Mouse (Mus musculus) kidney, embryonic 14.5 days (tissue): ENCODE measurements around the gene Zc3h18. TPM values are rescaled to one million over a fixed set of nuclear protein-coding genes. Genes with fewer than 3 reads are reported as not detected.

ENCODE experiments used
- ATAC-seq: fragments of 200-750 bp; cut with Nextera tagmentation; 2 replicates; pipeline ENCODE4 v1.8.0; 2017; ENCODE audit warnings: moderate number of reproducible peaks, mild to moderate bottlenecking, moderate TSS enrichment, moderate library complexity; ENCODE audit not compliant: low FRiP score, low TSS enrichment
- H3K27ac ChIP-seq: fragments of 300-500 bp; sonication (generic); 2 replicates; pipeline ENCODE4 v1.5.1; 2014; ENCODE audit warnings: low read depth, mild to moderate bottlenecking, low read length, moderate library complexity, mixed read lengths
- H3K27me3 ChIP-seq: fragments of 300-500 bp; sonication (generic); 2 replicates; pipeline ENCODE4 v1.6.1; 2014; ENCODE audit warnings: mild to moderate bottlenecking, low read length; ENCODE audit not compliant: control insufficient read depth, insufficient read depth
- H3K36me3 ChIP-seq: fragments of 300-500 bp; sonication (generic); 2 replicates; pipeline ENCODE4 v1.6.1; 2014; ENCODE audit warnings: low read length, mixed read lengths; ENCODE audit not compliant: control insufficient read depth, insufficient read depth
- H3K4me1 ChIP-seq: fragments of 300-500 bp; sonication (generic); 2 replicates; pipeline ENCODE4 v1.6.1; 2014; ENCODE audit warnings: low read length, mixed read lengths; ENCODE audit not compliant: control insufficient read depth, insufficient read depth
- H3K4me2 ChIP-seq: fragments of 300-500 bp; sonication (generic); replicated peaks from 2 replicates; pipeline ENCODE4 v1.6.1; 2014; ENCODE audit warnings: low read depth, mild to moderate bottlenecking, low read length
- H3K4me3 ChIP-seq: fragments of 300-500 bp; sonication (generic); 2 replicates; pipeline ENCODE4 v1.5.1; 2014; ENCODE audit warnings: mild to moderate bottlenecking, low read length
- H3K9ac ChIP-seq: fragments of 300-500 bp; sonication (generic); 2 replicates; pipeline ENCODE4 v1.6.1; 2014; ENCODE audit warnings: low read depth, mild to moderate bottlenecking, low read length, moderate library complexity
- H3K9me3 ChIP-seq: fragments of 300-500 bp; sonication (generic); 2 replicates; pipeline ENCODE4 v1.6.1; 2016; ENCODE audit warnings: low read length; ENCODE audit not compliant: control insufficient read depth
- WGBS: fragments of 180-500 bp; shearing (Covaris S2); extraction: QIAGEN DNeasy Blood & Tissue Kit; methylation state at CpG from one replicate; pipeline ENCODE4 v1.1.7; 2014; 5-methylcytosine and 5-hydroxymethylcytosine counted together
- polyA plus RNA-seq: library from polyadenylated mRNA; unstranded; fragments of >200 nt; fragmentation: Nextera tagmentation; extraction: Ambion mirVana; gene quantifications from 2 replicates; pipeline ENCODE4 v1.2.1, GENCODE M21; 2014

Zc3h18 gene
- polyA plus RNA-seq, 1 experiment from 2014 or later = 43.8 TPM

DNA sequence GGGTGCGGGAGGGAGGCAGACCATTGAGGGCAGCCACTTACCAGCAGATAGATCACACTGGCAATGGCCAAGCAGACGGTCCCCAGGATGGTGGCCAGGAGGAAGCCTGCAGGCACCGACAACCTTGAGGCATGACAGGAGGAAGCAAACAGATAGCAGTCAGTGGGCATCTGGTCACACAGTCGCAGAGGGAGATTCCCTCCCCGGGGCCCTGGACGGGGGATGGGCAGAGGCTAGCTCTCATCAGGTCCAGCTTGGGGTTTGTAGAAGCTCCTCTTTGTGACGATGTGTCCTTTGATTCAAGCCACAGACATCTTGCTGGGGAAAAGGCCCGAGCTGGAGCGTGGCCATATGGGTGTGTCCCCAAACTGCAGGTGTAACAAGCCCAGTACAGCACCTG, 49.7 kb downstream of the Zc3h18 start:
- peaks cover 3% of the 10 kb centered on the region; the same call in 1 of the 2 replicates for H3K36me3 ChIP-seq
- H3K4me3 ChIP-seq = no peak overlapping the region
- H3K4me2 ChIP-seq = no peak overlapping the region
- no peaks in the 10 kb centered on the region for H3K9me3 ChIP-seq
- WGBS = 86% methylated on average over 9 of the region's 9 CpGs
- H3K27ac ChIP-seq = no peak overlapping the region
- H3K27me3 ChIP-seq = no peaks in the 10 kb centered on the region
- no peaks in the 10 kb centered on the region for H3K4me1 ChIP-seq
- no peak for ATAC-seq
- no peak overlapping the region for H3K9ac ChIP-seq

DNA sequence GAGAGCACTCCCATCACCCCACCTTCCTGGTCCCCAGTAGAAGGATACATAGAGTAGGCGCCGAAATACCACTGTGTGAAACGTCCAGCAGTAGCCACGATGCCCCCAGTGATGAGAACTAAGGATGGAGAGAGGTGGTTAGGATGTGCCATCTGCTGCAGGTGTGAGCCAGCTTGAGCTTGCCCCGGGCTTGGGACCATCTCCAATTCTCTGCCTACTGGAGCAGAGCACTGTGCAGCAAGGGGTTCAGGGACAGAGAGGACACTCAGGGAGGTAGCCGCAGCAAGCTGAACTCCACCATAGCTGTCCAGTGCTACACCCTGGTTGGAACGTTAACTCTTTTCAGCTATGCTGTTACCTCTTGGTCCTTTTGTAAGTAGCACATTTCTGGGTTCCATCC, 51.2 kb downstream of the Zc3h18 start:
- Histone ChIP-seq H3K9me3 (no peaks in the 10 kb centered on the region), H3K4me1 (peaks cover 9% of the 10 kb centered on the region), H3K4me3 (no peak overlapping the region), H3K4me2 (no peak overlapping the region), H3K27me3 (no peaks in the 10 kb centered on the region), H3K27ac (no peak overlapping the region), H3K9ac (no peak overlapping the region), H3K36me3 (peaks cover 3% of the 10 kb centered on the region; the same call in 1 of the 2 replicates)
- WGBS = 87% methylated on average over 7 of the region's 7 CpGs
- ATAC-seq = no peak

GRCm38 (mm10) chr8:122428163-122428562, 51.8 kb downstream of the Zc3h18 start:
- H3K9ac ChIP-seq = no peak overlapping the region
- H3K27me3 ChIP-seq = no peaks in the 10 kb centered on the region
- H3K4me2 ChIP-seq = no peak overlapping the region
- H3K9me3 ChIP-seq = no peaks in the 10 kb centered on the region
- no peak overlapping the region for H3K27ac ChIP-seq
- peaks cover 3% of the 10 kb centered on the region; the same call in 1 of the 2 replicates for H3K36me3 ChIP-seq
- WGBS = 84% methylated on average over 9 of the region's 9 CpGs
- H3K4me1 ChIP-seq = peaks cover 15% of the 10 kb centered on the region
- no peak overlapping the region for H3K4me3 ChIP-seq
- ATAC-seq = no peak

DNA sequence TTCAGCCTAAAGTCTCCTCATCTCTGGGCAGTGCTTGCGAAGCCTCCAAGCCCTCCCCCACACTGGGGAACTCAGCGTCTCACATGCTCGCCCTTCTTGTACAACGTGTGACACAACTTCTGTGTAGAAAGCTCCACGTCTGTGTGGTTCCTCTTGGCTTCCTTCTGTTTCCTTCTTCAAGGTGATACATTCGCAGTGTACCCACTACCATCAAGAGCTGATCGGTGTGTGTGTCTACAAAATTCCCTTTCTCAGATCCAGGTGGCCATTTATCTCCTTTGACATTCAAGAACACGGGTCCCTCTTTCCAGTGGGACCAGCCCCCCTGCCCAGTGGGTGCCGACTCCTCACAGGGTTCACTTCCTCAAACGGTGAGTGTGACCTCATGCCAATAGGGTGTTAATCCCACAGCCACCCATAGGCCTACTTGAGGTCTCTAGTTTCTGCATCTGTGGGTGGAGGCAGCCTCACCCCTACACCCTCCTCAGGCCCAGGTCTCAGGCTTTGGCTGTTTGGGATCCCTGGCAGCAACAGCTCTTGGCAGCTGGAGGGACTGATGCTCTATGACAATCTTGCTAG, 53.7 kb downstream of the Zc3h18 start:
- H3K4me3 ChIP-seq = no peak overlapping the region
- peaks cover 18% of the 10 kb centered on the region for H3K4me1 ChIP-seq
- no peaks in the 10 kb centered on the region for H3K9me3 ChIP-seq
- no peaks in the 10 kb centered on the region for H3K27me3 ChIP-seq
- ATAC-seq = no peak
- H3K36me3 ChIP-seq = peaks cover 12% of the 10 kb centered on the region
- H3K27ac ChIP-seq = peak overlapping the region; percentile 8; the same call in 1 of the 2 replicates
- H3K4me2 ChIP-seq = no peak overlapping the region
- no peak overlapping the region for H3K9ac ChIP-seq
- 79% methylated on average over 10 of the region's 10 CpGs for WGBS

GRCm38 (mm10) chr8:122430646-122431045, 54.2 kb downstream of the Zc3h18 start:
- H3K36me3 ChIP-seq = peaks cover 15% of the 10 kb centered on the region
- no peak overlapping the region for H3K4me2 ChIP-seq
- no peaks in the 10 kb centered on the region for H3K27me3 ChIP-seq
- no peak for ATAC-seq
- peaks cover 18% of the 10 kb centered on the region for H3K4me1 ChIP-seq
- H3K4me3 ChIP-seq = no peak overlapping the region
- H3K9me3 ChIP-seq = no peaks in the 10 kb centered on the region
- WGBS = 74% methylated on average over 3 of the region's 3 CpGs
- H3K27ac ChIP-seq = peak overlapping the region; percentile 8; the same call in 1 of the 2 replicates
- H3K9ac ChIP-seq = no peak overlapping the region

DNA sequence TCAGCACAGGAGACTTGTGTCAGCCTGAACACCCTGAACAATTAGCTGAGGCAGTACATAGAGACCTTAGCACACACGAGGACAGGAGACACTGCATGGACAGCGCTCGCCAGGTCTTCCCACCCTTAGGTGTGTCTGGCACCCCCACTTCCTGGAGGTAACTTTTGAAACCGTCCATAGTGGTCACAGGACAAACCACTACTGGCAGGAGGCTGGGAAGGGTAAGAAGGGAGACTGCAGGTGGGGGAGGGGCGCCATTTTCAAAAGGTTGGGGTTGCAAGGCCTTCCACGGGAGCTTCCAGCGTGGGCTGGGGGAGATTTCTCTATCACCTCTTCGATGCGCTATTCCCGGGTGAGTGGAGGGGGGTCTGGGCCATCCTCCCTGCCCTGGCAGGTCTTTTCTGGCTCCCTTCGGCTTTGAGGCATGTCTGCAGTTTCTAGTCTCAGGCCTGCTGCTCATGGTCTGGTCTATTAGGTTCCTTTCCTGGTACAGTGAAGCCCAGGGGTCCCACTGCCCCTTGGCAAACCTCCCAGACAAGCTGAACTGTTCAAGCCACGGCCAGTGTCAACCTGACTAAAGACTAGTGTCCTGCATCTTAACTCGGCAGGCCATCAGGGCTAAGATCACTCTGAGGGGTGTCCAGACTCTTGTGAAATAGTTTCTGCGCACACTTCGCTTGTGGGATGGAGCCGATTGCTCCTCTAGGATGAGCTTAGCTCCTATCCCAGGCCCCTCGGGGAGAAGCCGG, 55.5 kb downstream of the Zc3h18 start:
- Histone ChIP-seq H3K9me3 (no peaks in the 10 kb centered on the region), H3K4me2 (peak overlapping the region; percentile 90), H3K4me3 (peak overlapping the region; percentile 59), H3K36me3 (peaks cover 25% of the 10 kb centered on the region), H3K27me3 (no peaks in the 10 kb centered on the region), H3K9ac (peak overlapping the region; percentile 75), H3K4me1 (peaks cover 20% of the 10 kb centered on the region), H3K27ac (peak overlapping the region; percentile 65; the same call in 1 of the 2 replicates)
- peak; percentile 1; the same call in 1 of the 2 replicates for ATAC-seq
- WGBS = 31% methylated on average over 18 of the region's 18 CpGs

DNA sequence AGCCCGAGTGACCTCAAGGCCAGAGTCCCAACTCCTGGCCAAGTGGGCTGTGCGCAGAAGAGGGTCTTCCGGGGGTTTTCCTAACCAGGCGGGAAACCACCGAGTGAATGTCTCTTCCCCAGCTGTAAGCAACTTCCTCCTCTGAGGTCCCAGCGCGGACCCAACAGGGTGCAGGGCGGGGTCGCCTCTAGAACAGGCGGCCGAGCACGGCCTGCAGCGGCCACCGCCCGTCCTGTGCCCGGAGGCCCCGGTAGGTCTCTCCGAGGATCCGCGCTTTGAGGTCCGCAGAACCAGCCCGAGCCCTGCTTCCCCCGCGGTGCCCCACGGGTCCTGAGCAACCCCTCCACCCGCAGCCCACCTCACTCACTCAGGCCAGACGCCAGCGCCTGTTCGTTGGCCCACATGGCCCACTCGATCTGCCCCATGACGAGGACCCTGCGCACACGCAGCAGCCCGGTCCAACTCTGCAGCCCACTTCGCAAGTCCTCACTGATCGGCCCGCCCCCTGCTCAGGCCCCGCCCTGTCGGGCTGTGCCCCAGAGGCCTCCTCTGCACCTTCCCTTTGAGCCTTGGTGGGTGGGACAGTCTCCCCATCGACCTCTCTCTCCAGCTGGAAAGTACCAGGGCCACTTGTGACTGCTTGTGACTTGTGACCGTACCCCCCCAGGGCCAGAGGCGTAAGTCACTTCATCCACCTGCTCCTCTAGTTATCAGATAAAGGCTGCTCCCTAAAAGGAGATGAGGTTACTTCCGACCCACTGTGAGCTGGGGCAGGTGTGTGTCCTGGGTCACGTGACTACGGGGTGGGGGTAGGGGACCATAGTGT, 56.2 kb downstream of the Zc3h18 start, which contains the start of gene Cyba:
Gene Cyba (minus strand): TSS at position 488 of the 826 bp plus-strand sequence.
- peak within 1 kb of the TSS; percentile 90 for H3K4me2 ChIP-seq
- 4% methylated on average over 45 of the region's 45 CpGs for WGBS
- H3K27me3 ChIP-seq = no peaks in the 10 kb centered on the region
- H3K4me1 ChIP-seq = peaks cover 20% of the 10 kb centered on the region
- peak within 1 kb of the TSS; percentile 75 for H3K9ac ChIP-seq
- peak within 1 kb of the TSS; percentile 65 for H3K27ac ChIP-seq
- peak; percentile 84 for ATAC-seq
- H3K4me3 ChIP-seq = peak within 1 kb of the TSS; percentile 59
- peaks cover 30% of the 10 kb centered on the region for H3K36me3 ChIP-seq
- no peaks in the 10 kb centered on the region for H3K9me3 ChIP-seq

- Histone ChIP-seq H3K4me3 (peak overlapping the region; percentile 59; the same call in 1 of the 2 replicates), H3K9me3 (no peaks in the 10 kb centered on the region), H3K36me3 (peaks cover 30% of the 10 kb centered on the region), H3K9ac (peak overlapping the region; percentile 75; the same call in 1 of the 2 replicates), H3K27me3 (no peaks in the 10 kb centered on the region), H3K4me1 (peaks cover 24% of the 10 kb centered on the region), H3K4me2 (peak overlapping the region; percentile 90; the same call in 1 of the 2 replicates), H3K27ac (peak overlapping the region; percentile 65; the same call in 1 of the 2 replicates)
- WGBS = 66% methylated on average over 11 of the region's 11 CpGs
- peak; percentile 45; the same call in 1 of the 2 replicates for ATAC-seq
Measured at GRCm38 (mm10) chr8:122433269-122433905, 57.0 kb downstream of the Zc3h18 start.
